Mouse (Mus musculus) liver, embryonic 15.5 days (tissue): ENCODE measurements around the gene Lmx1b. TPM values are rescaled to one million over a fixed set of nuclear protein-coding genes. Genes with fewer than 3 reads are reported as not detected.

Source experiments
- ATAC-seq: fragments of 200-750 bp; cut with Nextera tagmentation; 2 replicates; pipeline ENCODE4 v1.8.0; 2017; ENCODE audit warnings: moderate number of reproducible peaks, mild to moderate bottlenecking, moderate library complexity; ENCODE audit not compliant: insufficient read depth
- H3K27ac ChIP-seq: fragments of 300-500 bp; sonication (generic); replicated peaks from 2 replicates; pipeline ENCODE4 v1.5.1; 2015; ENCODE audit warnings: mild to moderate bottlenecking, inconsistent platforms
- H3K27me3 ChIP-seq: fragments of 300-500 bp; sonication (generic); 2 replicates; pipeline ENCODE4 v1.6.1; 2015; ENCODE audit warnings: mild to moderate bottlenecking, inconsistent platforms
- H3K36me3 ChIP-seq: fragments of 300-500 bp; sonication (generic); replicated peaks from 2 replicates; pipeline ENCODE4 v1.6.1; 2015; ENCODE audit warnings: moderate library complexity, mild to moderate bottlenecking, inconsistent platforms
- H3K4me1 ChIP-seq: fragments of 300-500 bp; sonication (generic); replicated peaks from 2 replicates; pipeline ENCODE4 v1.6.1; 2015; ENCODE audit warnings: inconsistent platforms
- H3K4me2 ChIP-seq: fragments of 300-500 bp; sonication (generic); 2 replicates; pipeline ENCODE4 v1.6.1; 2015; ENCODE audit warnings: moderate library complexity, mild to moderate bottlenecking, inconsistent platforms
- H3K4me3 ChIP-seq: fragments of 300-500 bp; sonication (generic); replicated peaks from 2 replicates; pipeline ENCODE4 v1.5.1; 2015; ENCODE audit warnings: mild to moderate bottlenecking, inconsistent platforms
- H3K9ac ChIP-seq: fragments of 300-500 bp; sonication (generic); 2 replicates; pipeline ENCODE4 v1.6.1; 2015; ENCODE audit warnings: moderate library complexity, mild to moderate bottlenecking, inconsistent platforms
- H3K9me3 ChIP-seq: fragments of 300-500 bp; sonication (generic); replicated peaks from 2 replicates; pipeline ENCODE4 v1.6.1; 2016; ENCODE audit warnings: inconsistent platforms
- WGBS: fragments of 180-500 bp; shearing (Covaris S2); methylation state at CpG from one replicate; pipeline ENCODE4 v1.1.7; 2015; ENCODE audit warnings: mixed read lengths; ENCODE audit not compliant: insufficient replicate concordance; 5-methylcytosine and 5-hydroxymethylcytosine counted together
- polyA plus RNA-seq: library from polyadenylated mRNA; unstranded; fragments of >200 nt; fragmentation: Nextera tagmentation; extraction: Ambion mirVana; gene quantifications from 2 replicates; pipeline ENCODE4 v1.2.1, GENCODE M21; 2015

Lmx1b gene
- polyA plus RNA-seq, 1 experiment from 2014 or later, result not detected

- no peak for ATAC-seq
- H3K27me3 ChIP-seq, result peaks cover 55% of the 10 kb centered on the region
- WGBS, result 30% methylated on average over 6 of the region's 6 CpGs
Observed at GRCm38 (mm10) chr2:33546879-33547278, 93.4 kb downstream of the Lmx1b start.

GRCm38 (mm10) chr2:33546051-33546450 lies 94.3 kb downstream of the Lmx1b start:
- no peak overlapping the region for H3K4me3 ChIP-seq
- WGBS, result 58% methylated on average over 5 of the region's 5 CpGs
- H3K4me1 ChIP-seq, result 0 out of 2 replicates have a peak, but pooled peaks cover 4% of the 10 kb centered on the region
- ATAC-seq, result no peak
- no peak overlapping the region for H3K27ac ChIP-seq
- H3K4me2 ChIP-seq, result no peak overlapping the region
- no peak overlapping the region for H3K9ac ChIP-seq
- H3K9me3 ChIP-seq, result no peaks in the 10 kb centered on the region
- no peaks in the 10 kb centered on the region for H3K36me3 ChIP-seq
- peaks cover 63% of the 10 kb centered on the region for H3K27me3 ChIP-seq

More at GRCm38 (mm10) chr2:33546879-33547278, 93.4 kb downstream of the Lmx1b start:
- Histone ChIP-seq H3K4me3 (no peak overlapping the region), H3K4me1 (0 out of 2 replicates have a peak, but pooled peaks cover 4% of the 10 kb centered on the region), H3K9me3 (no peaks in the 10 kb centered on the region), H3K36me3 (no peaks in the 10 kb centered on the region), H3K9ac (no peak overlapping the region), H3K27ac (no peak overlapping the region), H3K4me2 (no peak overlapping the region)

DNA sequence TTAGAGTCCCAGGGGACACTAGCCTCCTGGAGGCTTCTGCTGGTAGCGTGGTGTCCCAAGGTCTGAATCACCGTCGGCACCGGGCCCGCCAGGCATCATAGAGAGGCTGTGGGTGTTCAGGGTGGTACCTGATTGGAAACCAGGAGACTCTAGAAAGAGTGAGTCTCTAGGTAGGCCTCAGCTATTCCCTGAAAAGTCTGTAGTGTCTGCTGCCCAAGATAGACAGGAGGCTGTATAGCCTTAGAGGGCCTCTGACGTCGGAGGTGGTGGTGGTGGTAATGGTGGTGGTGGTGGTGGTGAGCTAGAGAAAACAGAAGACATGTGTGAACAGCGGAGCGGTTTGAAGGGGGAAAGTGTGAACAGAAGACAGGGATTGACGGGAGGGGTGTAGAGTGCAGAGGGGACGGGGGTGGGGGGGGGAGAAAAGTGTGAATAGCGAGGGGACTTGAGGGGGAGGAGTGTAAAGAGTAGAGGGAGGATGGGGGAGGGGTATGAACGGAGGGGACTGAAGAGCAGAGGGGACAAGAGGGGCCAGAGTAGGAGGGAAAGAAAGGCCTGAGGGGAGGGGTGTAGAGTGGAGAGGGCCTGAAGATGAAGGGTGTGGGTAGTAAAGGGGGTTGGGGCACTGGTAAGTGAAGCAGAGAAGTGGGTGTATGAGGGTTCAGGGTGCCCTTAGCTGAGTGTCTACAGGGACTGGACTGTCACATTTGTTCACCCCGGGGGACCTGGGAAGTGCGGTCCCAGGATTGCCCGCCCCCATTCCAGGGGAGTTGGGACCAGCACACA lies 95.3 kb downstream of the Lmx1b start:
- no peak for ATAC-seq
- no peaks in the 10 kb centered on the region for H3K9me3 ChIP-seq
- H3K27me3 ChIP-seq, result peaks cover 71% of the 10 kb centered on the region
- WGBS, result 15% methylated on average over 16 of the region's 16 CpGs
- H3K27ac ChIP-seq, result no peak overlapping the region
- 0 out of 2 replicates have a peak, but pooled peaks cover 4% of the 10 kb centered on the region for H3K4me1 ChIP-seq
- no peak overlapping the region for H3K4me3 ChIP-seq
- H3K36me3 ChIP-seq, result no peaks in the 10 kb centered on the region
- no peak overlapping the region for H3K9ac ChIP-seq
- H3K4me2 ChIP-seq, result no peak overlapping the region

DNA sequence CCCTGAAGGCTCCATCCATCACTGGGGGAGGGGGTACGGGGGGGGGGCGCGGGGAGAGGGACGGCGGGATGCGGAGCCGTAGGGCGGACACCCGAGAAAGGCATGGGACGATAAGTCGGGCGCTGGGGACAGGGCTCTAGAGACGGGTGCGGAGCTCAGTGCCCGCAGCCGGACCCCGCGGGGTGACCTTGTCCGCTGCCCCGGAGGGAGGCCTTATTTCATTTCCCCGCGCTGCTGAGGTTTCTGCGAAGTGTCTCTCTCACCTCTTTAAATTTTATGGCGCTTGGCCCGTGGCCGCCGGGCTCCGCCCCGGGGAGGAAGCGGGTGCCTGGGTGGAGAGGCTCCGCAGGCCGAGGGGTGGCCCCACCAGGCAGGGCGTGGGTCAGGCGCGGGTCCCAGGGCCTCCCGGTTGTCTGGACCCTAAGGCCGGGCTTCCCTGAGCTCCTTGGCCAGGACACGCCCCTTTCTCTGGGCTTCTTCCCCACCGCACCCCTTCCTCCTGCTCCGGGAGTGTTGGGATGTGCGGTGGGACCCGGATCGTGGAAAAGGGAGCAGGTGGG lies 96.0 kb downstream of the Lmx1b start:
- ATAC-seq, result no peak
- peak overlapping the region; percentile 45 for H3K4me2 ChIP-seq
- H3K9me3 ChIP-seq, result no peaks in the 10 kb centered on the region
- peaks cover 78% of the 10 kb centered on the region for H3K27me3 ChIP-seq
- 0 out of 2 replicates have a peak, but pooled peaks cover 4% of the 10 kb centered on the region for H3K4me1 ChIP-seq
- no peaks in the 10 kb centered on the region for H3K36me3 ChIP-seq
- WGBS, result 1% methylated on average over 40 of the region's 43 CpGs
- H3K9ac ChIP-seq, result no peak overlapping the region
- no peak overlapping the region for H3K27ac ChIP-seq
- H3K4me3 ChIP-seq, result peak overlapping the region; percentile 10; the same call in 1 of the 2 replicates

GRCm38 (mm10) chr2:33543429-33544202 lies 96.7 kb downstream of the Lmx1b start:
- H3K9me3 ChIP-seq, result no peaks in the 10 kb centered on the region
- no peak overlapping the region for H3K27ac ChIP-seq
- no peaks in the 10 kb centered on the region for H3K36me3 ChIP-seq
- ATAC-seq, result no peak
- H3K4me2 ChIP-seq, result peak overlapping the region; percentile 45
- H3K9ac ChIP-seq, result no peak overlapping the region
- WGBS, result 2% methylated on average over 31 of the region's 38 CpGs
- H3K4me1 ChIP-seq, result 0 out of 2 replicates have a peak, but pooled peaks cover 4% of the 10 kb centered on the region
- peaks cover 82% of the 10 kb centered on the region for H3K27me3 ChIP-seq
- peak overlapping the region; percentile 10; the same call in 1 of the 2 replicates for H3K4me3 ChIP-seq

DNA sequence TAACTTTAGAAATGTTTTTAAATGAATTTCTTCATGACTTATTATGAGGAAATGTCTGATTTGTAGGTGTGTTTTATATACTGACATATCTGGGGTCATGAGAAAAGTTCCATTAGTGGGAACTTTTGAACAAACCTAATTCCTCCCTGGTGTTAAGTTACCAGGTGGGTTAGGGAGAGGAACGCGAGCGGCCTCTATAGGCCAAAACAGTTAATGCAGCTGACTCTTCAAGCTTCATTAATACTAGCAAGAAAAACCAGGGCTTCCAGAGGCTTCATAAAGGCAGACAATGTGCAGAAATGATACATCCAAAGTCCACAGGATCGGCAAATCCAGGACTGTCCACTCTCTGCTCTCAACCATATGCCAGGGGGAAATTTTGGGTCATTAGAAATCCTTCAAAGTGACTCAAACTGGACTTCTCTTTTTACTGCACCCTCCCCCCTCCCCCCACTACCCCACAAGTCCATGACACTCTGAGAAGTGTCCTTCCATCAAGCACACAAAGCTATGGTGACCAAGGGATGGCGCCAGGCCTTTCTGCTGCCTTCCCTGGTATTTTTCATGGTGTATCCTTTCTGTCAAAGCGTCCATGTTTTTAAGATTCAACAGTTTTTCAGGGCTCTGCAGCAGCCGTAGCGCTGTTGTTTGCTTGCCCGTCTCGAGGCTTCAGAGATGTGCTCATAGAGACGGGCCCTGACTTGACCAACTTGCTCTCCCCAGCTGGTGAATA lies 97.4 kb downstream of the Lmx1b start:
- Histone ChIP-seq H3K27me3 (peaks cover 82% of the 10 kb centered on the region), H3K9ac (no peak overlapping the region), H3K27ac (no peak overlapping the region), H3K4me1 (0 out of 2 replicates have a peak, but pooled peaks cover 4% of the 10 kb centered on the region), H3K9me3 (no peaks in the 10 kb centered on the region), H3K4me3 (no peak overlapping the region), H3K4me2 (no peak overlapping the region), H3K36me3 (no peaks in the 10 kb centered on the region)
- no peak for ATAC-seq
- 6% methylated on average over 11 of the region's 11 CpGs for WGBS

- ATAC-seq, result no peak
- 51% methylated on average over 5 of the region's 5 CpGs for WGBS
- H3K9me3 ChIP-seq, result no peaks in the 10 kb centered on the region
- no peaks in the 10 kb centered on the region; the same call in 1 of the 2 replicates for H3K27me3 ChIP-seq
- H3K4me1 ChIP-seq, result no peaks in the 10 kb centered on the region
- no peaks in the 10 kb centered on the region for H3K36me3 ChIP-seq
- no peak overlapping the region for H3K4me2 ChIP-seq
- H3K4me3 ChIP-seq, result no peak overlapping the region
- no peak overlapping the region for H3K27ac ChIP-seq
- no peak overlapping the region for H3K9ac ChIP-seq
Observed at GRCm38 (mm10) chr2:33525274-33526055, 114.8 kb downstream of the Lmx1b start.

GRCm38 (mm10) chr2:33515856-33516255 lies 124.5 kb downstream of the Lmx1b start:
- no peak overlapping the region for H3K9ac ChIP-seq
- H3K4me3 ChIP-seq, result no peak overlapping the region
- no peaks in the 10 kb centered on the region for H3K9me3 ChIP-seq
- H3K27ac ChIP-seq, result no peak overlapping the region
- H3K27me3 ChIP-seq, result peaks cover 3% of the 10 kb centered on the region; the same call in 1 of the 2 replicates
- WGBS, result 52% methylated on average over 19 of the region's 19 CpGs
- ATAC-seq, result no peak
- H3K4me2 ChIP-seq, result no peak overlapping the region
- H3K4me1 ChIP-seq, result no peaks in the 10 kb centered on the region
- no peaks in the 10 kb centered on the region for H3K36me3 ChIP-seq

DNA sequence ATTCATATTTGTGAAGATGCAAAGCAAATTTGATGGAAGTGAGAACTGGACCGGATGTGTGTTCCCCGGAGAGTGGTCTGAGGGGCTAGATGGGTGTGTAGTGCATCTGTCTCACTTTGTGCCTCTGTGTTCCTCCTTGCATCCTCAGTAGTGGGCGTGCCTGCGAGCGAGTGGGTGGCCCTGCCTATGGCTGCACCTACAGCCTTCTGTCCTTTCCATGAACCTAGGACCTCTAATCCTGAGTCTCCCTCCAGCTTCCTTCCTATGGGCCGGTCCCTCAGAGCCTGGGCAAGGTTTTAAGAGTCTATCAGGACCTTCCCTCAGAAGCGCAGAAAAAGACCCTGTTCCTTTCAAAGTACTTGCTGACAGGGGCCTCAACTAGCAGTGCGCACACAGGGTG lies 124.9 kb downstream of the Lmx1b start:
- Histone ChIP-seq H3K9me3 (no peaks in the 10 kb centered on the region), H3K27me3 (peaks cover 3% of the 10 kb centered on the region; the same call in 1 of the 2 replicates), H3K4me2 (no peak overlapping the region), H3K27ac (no peak overlapping the region), H3K9ac (no peak overlapping the region), H3K4me3 (no peak overlapping the region), H3K4me1 (peaks cover 4% of the 10 kb centered on the region; the same call in 1 of the 2 replicates), H3K36me3 (no peaks in the 10 kb centered on the region)
- 70% methylated on average over 8 of the region's 8 CpGs for WGBS
- ATAC-seq, result no peak
